Mouse (Mus musculus): ENCODE results near the gene Ppp1r18.

- TF ChIP-seq POLR2A (IDR thresholded peaks at IDR 0.05; ENCODE audit: insufficient read length, low read depth) (no peak), CEBPB (IDR thresholded peaks at IDR 0.05; ENCODE audit: insufficient read depth, poor library complexity, severe bottlenecking) (no peak), USF1 (IDR thresholded peaks at IDR 0.05; ENCODE audit: low read depth) (no peak), REST (IDR thresholded peaks at IDR 0.05; ENCODE audit: insufficient read depth, insufficient read length) (no peak), MYOD1 (IDR thresholded peaks at IDR 0.05; ENCODE audit: control insufficient read depth in 1 of 3, insufficient read length in 2 of 3, low read depth in 2 of 3) (no peak), E2F4 (IDR thresholded peaks at IDR 0.05; ENCODE audit: insufficient read depth) (no peak), POLR2AphosphoS2 (IDR thresholded peaks at IDR 0.05; ENCODE audit: insufficient read length, low read depth) (no peak), TCF12 (IDR thresholded peaks at IDR 0.05; ENCODE audit: insufficient read depth, poor library complexity, severe bottlenecking) (no peak), TCF3 (IDR thresholded peaks at IDR 0.05; ENCODE audit: insufficient read length, low read depth) (no peak), SRF (IDR thresholded peaks at IDR 0.05; ENCODE audit: control insufficient read depth, insufficient read length, low read depth) (no peak), MAX (IDR thresholded peaks at IDR 0.05; ENCODE audit: low read depth) (no peak), MYOG (IDR thresholded peaks at IDR 0.05; ENCODE audit: control insufficient read depth in 1 of 3, insufficient read depth in 1 of 3, insufficient read length in 2 of 3, low read depth in 2 of 3) (no peak)
Observed at GRCm38 (mm10) chr17:35914975-35915374, 49.6 kb downstream of the Ppp1r18 start.
